Mouse (Mus musculus): ENCODE measurements around the gene Kif1b.

DNA sequence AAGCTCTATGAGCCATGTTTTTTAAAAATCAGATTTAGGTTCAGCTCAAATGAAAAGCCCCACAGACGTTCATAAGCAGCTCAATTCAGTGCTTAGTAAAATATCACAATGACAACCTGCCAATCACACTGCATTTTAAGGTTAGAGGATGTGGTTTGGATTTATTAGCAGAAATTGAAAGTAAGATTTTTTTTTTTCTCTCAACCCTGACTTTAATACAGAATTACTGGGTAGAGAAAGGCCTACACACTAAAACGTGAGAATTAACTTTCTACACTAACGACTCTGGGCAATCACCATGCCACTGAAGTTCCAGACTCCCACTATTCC lies 963 bp upstream of the Kif1b start:
- TF ChIP-seq POLR2A (IDR thresholded peaks at IDR 0.05; ENCODE audit: insufficient read depth, low read depth, low read length), result no peak
- TF ChIP-seq CTCF (IDR thresholded peaks at IDR 0.05), result no peak
